Mouse (Mus musculus) olfactory bulb, adult 2 months (tissue): ENCODE results near the gene Cux2. TPM values are rescaled to one million over a fixed set of nuclear protein-coding genes. Genes with fewer than 3 reads are reported as not detected.

Experiments used
- H3K27ac ChIP-seq: fragments of 200-500 bp; 2 replicates; pipeline ENCODE4 v1.5.1; 2012; ENCODE audit warnings: low read depth, low read length; ENCODE audit not compliant: insufficient read depth
- H3K4me1 ChIP-seq: fragments of 200-500 bp; 2 replicates; pipeline ENCODE4 v1.6.1; 2012; ENCODE audit warnings: low read length; ENCODE audit not compliant: control insufficient read depth, insufficient read depth
- H3K4me3 ChIP-seq: fragments of 200-500 bp; 2 replicates; pipeline ENCODE4 v1.5.1; 2012; ENCODE audit warnings: mild to moderate bottlenecking, low read depth, low read length, moderate library complexity; ENCODE audit not compliant: insufficient read depth
- CTCF ChIP-seq: fragments of 200-500 bp; IDR thresholded peaks from 2 replicates; pipeline ENCODE4 v1.5.1; 2012; ENCODE audit warnings: low read depth, mild to moderate bottlenecking, low read length, moderate library complexity; ENCODE audit not compliant: insufficient read depth
- POLR2A ChIP-seq: fragments of 200-500 bp; IDR thresholded peaks from 2 replicates; pipeline ENCODE4 v1.6.1; 2012; ENCODE audit warnings: mild to moderate bottlenecking, low read depth, low read length, moderate library complexity; ENCODE audit not compliant: insufficient read depth
- WGBS: fragments of 180-500 bp; shearing (Covaris S2); methylation state at CpG from one replicate; pipeline ENCODE4 v1.1.7; 2018; 5-methylcytosine and 5-hydroxymethylcytosine counted together
- polyA plus RNA-seq: library from polyadenylated mRNA; stranded (reverse); fragments of >200 nt; gene quantifications from 2 replicates; pipeline ENCODE4 v1.2.4, GENCODE M21; 2012; ENCODE audit warnings: low replicate concordance; ENCODE audit not compliant: missing spikeins, insufficient read depth, insufficient read length

Cux2 gene
- polyA plus RNA-seq, 1 experiment, result not detected

DNA sequence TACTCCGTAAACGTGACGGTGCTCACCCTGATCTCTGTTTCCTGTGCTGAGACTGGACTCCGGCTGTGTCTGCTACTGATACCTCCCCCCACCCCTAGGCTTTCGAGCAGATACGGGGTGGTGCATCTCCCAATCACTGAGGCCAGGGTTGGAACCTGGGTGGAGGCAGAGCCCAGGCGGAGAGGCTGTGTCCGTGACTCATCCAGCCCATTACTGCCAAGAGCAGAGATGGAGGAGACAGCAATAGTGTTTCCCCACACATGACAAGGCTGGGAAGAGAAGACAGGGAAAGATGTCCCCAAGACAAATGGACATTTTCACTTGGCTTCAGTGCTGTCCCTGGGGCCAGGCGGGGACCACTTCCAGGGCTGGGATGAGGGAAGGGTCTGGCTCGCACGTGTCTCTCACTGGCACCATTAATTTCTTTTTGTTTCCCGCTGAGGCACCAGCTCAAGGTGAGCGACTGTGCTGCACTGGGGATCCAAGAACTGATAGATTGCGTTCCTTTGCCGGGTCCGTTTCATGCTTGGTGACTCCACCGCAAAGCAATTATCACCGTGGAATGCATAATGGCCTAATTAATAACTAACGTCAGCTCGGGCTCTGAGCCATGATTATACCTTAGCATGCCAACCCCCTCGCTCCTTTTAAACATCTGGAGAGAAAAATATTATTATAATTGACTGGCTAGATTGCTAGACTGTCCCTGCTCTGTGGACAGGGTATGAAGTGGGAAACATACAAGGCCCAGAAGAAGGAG is 140.5 kb downstream of the Cux2 start:
- H3K4me3 ChIP-seq, result no peak overlapping the region
- 66% methylated on average over 21 of the region's 21 CpGs for WGBS
- H3K27ac ChIP-seq, result no peak overlapping the region
- no peak for TF ChIP-seq POLR2A
- TF ChIP-seq CTCF, result no peak
- H3K4me1 ChIP-seq, result peaks cover 8% of the 10 kb centered on the region

GRCm38 (mm10) chr5:121905671-121906070 is 144.2 kb downstream of the Cux2 start:
- 90% methylated on average over 17 of the region's 17 CpGs for WGBS
- peaks cover 10% of the 10 kb centered on the region for H3K4me1 ChIP-seq
- no peak overlapping the region for H3K27ac ChIP-seq
- no peak overlapping the region for H3K4me3 ChIP-seq
- TF ChIP-seq CTCF (no peak), POLR2A (no peak)

DNA sequence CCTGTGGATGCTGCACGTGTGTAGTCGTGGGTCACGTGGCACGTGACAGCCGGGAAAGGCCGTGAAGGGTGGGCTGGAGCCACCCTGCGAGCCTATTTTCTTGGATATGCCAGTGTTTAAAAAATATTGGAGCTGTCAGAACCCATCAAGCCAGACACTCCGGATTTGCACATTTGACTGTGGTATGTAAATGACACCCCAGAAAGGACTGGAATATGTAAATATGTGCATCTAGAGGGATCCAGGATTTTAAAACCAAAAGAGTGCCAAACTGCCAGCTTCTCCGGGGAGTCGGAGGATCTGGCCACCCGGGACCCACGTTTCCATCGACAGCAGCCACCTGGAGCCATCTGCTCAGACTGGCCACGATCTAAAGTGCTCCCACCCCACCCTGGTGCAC is 145.1 kb downstream of the Cux2 start:
- H3K4me1 ChIP-seq, result peaks cover 10% of the 10 kb centered on the region
- no peak overlapping the region for H3K27ac ChIP-seq
- TF ChIP-seq POLR2A, result no peak
- TF ChIP-seq CTCF, result no peak
- 93% methylated on average over 14 of the region's 14 CpGs for WGBS
- H3K4me3 ChIP-seq, result no peak overlapping the region

- Histone ChIP-seq H3K27ac (no peak overlapping the region), H3K4me1 (0 out of 2 replicates have a peak, but pooled peaks cover 2% of the 10 kb centered on the region), H3K4me3 (no peak overlapping the region)
- TF ChIP-seq POLR2A (no peak), CTCF (no peak)
- 53% methylated on average over 23 of the region's 23 CpGs for WGBS
Measured at GRCm38 (mm10) chr5:121902809-121903745, 146.8 kb downstream of the Cux2 start.

GRCm38 (mm10) chr5:121895117-121895756 is 154.7 kb downstream of the Cux2 start:
- no peak overlapping the region for H3K4me3 ChIP-seq
- 24% methylated on average over 24 of the region's 24 CpGs for WGBS
- no peak for TF ChIP-seq POLR2A
- TF ChIP-seq CTCF, result no peak
- H3K27ac ChIP-seq, result no peak overlapping the region
- peaks cover 22% of the 10 kb centered on the region for H3K4me1 ChIP-seq

DNA sequence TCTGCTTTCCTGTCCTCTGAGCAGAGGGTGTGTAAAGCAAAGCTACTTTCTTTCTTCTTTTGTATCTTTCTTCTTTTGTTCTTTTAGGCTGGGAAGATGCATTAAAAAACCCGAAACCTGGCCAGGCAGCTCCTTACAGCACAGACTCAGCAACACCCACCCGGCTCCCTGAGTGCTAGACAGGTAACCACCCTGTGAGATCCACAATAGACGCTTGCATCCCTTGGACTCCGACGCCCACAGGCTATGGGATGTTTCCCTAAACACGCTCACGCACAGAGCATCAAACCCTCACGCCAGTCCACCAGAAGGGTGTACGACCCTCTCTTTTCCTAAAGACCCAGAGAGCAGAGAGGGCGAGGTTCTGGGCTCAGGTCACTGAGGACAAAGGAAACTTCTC is 155.3 kb downstream of the Cux2 start:
- Histone ChIP-seq H3K4me1 (peaks cover 28% of the 10 kb centered on the region), H3K27ac (no peak overlapping the region), H3K4me3 (no peak overlapping the region)
- 51% methylated on average over 10 of the region's 10 CpGs for WGBS
- TF ChIP-seq POLR2A (no peak), CTCF (no peak)

GRCm38 (mm10) chr5:121893581-121893980 is 156.3 kb downstream of the Cux2 start:
- H3K4me1 ChIP-seq, result peaks cover 32% of the 10 kb centered on the region
- no peak overlapping the region for H3K4me3 ChIP-seq
- TF ChIP-seq POLR2A (no peak), CTCF (no peak)
- no peak overlapping the region for H3K27ac ChIP-seq
- 40% methylated on average over 3 of the region's 3 CpGs for WGBS

DNA sequence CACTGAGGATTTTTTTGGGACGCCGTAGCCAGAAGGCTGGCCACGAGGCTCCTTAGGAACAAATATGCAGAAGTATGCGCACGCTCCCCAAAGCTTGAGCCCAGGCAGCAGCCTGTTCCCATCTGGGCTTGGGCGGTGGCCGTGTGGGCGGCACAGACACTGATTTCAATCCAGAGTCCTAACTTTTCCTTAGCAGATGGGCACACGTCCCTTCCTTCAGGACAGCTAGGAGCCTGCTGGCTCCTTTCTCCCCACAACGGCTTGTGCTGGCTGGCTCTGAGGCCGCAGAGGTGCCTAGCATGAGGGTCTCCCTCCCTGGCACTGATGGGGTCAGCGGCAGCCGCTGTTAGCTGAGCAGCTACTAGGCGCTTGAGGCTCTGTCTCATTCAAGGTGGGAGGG is 157.6 kb downstream of the Cux2 start:
- H3K4me3 ChIP-seq, result no peak overlapping the region
- no peak overlapping the region for H3K27ac ChIP-seq
- TF ChIP-seq POLR2A, result no peak
- TF ChIP-seq CTCF, result no peak
- 93% methylated on average over 14 of the region's 14 CpGs for WGBS
- H3K4me1 ChIP-seq, result peaks cover 32% of the 10 kb centered on the region
